Mouse (Mus musculus) ES-E14 (cell line): ENCODE results near the gene Bak1.

Source experiments
- CHD2 ChIP-seq: IDR thresholded peaks from 2 replicates; pipeline ENCODE4 v1.6.1; 2014; ENCODE audit warnings: mild to moderate bottlenecking, low read depth, low read length, inconsistent platforms
- MAFK ChIP-seq: IDR thresholded peaks from 2 replicates; pipeline ENCODE4 v1.6.1; 2014; ENCODE audit warnings: mild to moderate bottlenecking, low read depth, low read length, inconsistent platforms; ENCODE audit not compliant: insufficient read depth
- ZC3H11A ChIP-seq: IDR thresholded peaks from 2 replicates; pipeline ENCODE4 v1.6.1; 2012; ENCODE audit warnings: low read depth, mild to moderate bottlenecking, inconsistent platforms, low read length, borderline replicate concordance

DNA sequence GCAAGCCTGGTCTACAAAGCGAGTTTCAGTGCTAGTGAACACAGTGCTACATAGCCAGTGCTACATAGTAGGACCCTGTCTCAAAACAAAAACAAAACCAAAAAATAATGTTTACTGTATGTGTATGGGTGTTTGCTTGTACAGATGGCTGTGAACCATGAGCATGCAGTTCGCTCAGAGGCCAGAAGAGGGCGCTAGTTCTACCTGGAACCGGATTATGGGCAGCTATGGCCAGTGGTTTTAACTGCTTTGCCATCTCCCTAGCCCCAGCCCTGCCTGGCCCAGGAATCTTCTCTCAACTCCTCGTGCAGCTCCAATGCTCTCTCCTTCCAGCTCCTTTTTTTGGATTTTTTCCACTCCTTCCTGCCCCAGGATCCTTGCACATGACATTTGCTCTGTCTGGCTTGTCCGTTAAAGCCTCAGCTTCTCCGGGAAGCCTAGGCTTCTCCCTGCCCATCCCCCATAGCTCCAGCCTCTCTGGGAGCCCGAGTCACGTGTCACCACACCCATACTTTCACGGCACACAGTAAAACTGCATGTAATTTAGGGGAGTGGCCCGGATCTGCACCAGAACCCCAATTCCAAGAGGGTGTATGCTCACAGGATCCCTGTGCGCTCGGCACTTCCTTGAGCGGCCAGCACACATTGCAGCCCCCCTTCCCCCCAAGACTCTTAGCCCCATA is 19.1 kb upstream of the Bak1 start:
- no peak for TF ChIP-seq MAFK
- TF ChIP-seq CHD2, result no peak
- 0 out of 2 replicates have a peak, but pooled peaks have one; percentile 16 for TF ChIP-seq ZC3H11A
